Mouse (Mus musculus) effector memory CD4-positive, alpha-beta T cell, adult 7 months (primary cell): ENCODE measurements around the gene Zfp458. TPM values are rescaled to one million over a fixed set of nuclear protein-coding genes. Genes with fewer than 3 reads are reported as not detected.

Source experiments
- polyA plus RNA-seq: library from polyadenylated mRNA; unstranded; fragments of 100-300 nt; shearing (Covaris generic); gene quantifications from one replicate; pipeline ENCODE4 v1.2.1, GENCODE M21; 2017

Gene Zfp458
- 1.7 TPM for polyA plus RNA-seq

DNA sequence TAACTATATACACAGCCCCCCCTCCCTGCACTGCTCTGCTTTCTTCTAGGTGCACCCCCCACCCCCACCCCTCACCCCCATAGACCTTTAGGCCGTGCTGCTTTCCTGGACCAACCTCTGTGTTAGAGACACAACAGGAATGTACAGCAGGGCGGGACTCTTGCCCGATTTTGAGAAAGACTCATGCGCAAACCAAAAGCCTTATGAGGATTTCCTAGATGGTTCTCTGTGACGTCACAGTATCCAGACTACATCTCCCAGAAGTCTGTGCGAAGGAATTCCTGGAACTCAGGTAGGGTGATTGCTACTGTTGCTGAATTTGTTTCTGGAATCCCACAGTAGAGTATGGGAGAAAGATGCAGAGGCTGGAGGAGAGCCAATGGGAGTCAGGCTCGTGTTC is at the start of gene Zfp458:
Gene Zfp458, minus strand, starts transcription at position 153 of the 400 bp plus-strand sequence.

GRCm38 (mm10) chr13:67305822-67306672 is 27.8 kb upstream of the Zfp458 start, which contains the start of gene Zfp457:
Gene Zfp457, minus strand, starts transcription at chr13:67306485.

Other genes with a start within 250 kb of the Zfp458 start
- gene Zfp712, start 217.3 kb downstream of the Zfp458 start, polyA plus RNA-seq, result 4.6 TPM
- 1.7 TPM for gene Zfp708, start 180.5 kb downstream of the Zfp458 start, polyA plus RNA-seq
- 1.8 TPM for gene Gm28557, start 169.9 kb downstream of the Zfp458 start, polyA plus RNA-seq
- gene Rslcan18, start 162.2 kb downstream of the Zfp458 start, polyA plus RNA-seq, result 0.24 TPM
- 0.11 TPM for gene Zfp759, start 156.8 kb downstream of the Zfp458 start, polyA plus RNA-seq
- 13.1 TPM for gene Rsl1, start 105.3 kb downstream of the Zfp458 start, polyA plus RNA-seq
- gene Zfp455, start 84.0 kb downstream of the Zfp458 start, polyA plus RNA-seq, result 2.6 TPM
- not detected for gene Zfp457, start 28.0 kb upstream of the Zfp458 start, polyA plus RNA-seq
- gene Zfp595, start 54.1 kb upstream of the Zfp458 start, polyA plus RNA-seq, result 5.7 TPM
- 0.94 TPM for gene Gm28044, start 82.1 kb upstream of the Zfp458 start, polyA plus RNA-seq
- 2.0 TPM for gene Zfp953, start 82.1 kb upstream of the Zfp458 start, polyA plus RNA-seq
- 1.2 TPM for gene Gm28041, start 97.3 kb upstream of the Zfp458 start, polyA plus RNA-seq
- 5.7 TPM for gene Zfp456, start 97.3 kb upstream of the Zfp458 start, polyA plus RNA-seq
- gene Zfp429, start 121.4 kb upstream of the Zfp458 start, polyA plus RNA-seq, result 29.1 TPM
- 3.5 TPM for gene Zfp459, start 143.0 kb upstream of the Zfp458 start, polyA plus RNA-seq
- 34.3 TPM for gene Zfp874a, start 173.2 kb upstream of the Zfp458 start, polyA plus RNA-seq
- 13.9 TPM for gene Zfp874b, start 205.8 kb upstream of the Zfp458 start, polyA plus RNA-seq
- gene Zfp58, start 222.1 kb upstream of the Zfp458 start, polyA plus RNA-seq, result 17.3 TPM
- not detected for gene Gm26965, start 247.7 kb upstream of the Zfp458 start, polyA plus RNA-seq
- gene Zfp87, start 247.7 kb upstream of the Zfp458 start, polyA plus RNA-seq, result 44.6 TPM